Mouse (Mus musculus) kidney, embryonic 14.5 days (tissue): ENCODE data around the gene Bbs10. TPM values are rescaled to one million over a fixed set of nuclear protein-coding genes. Genes with fewer than 3 reads are reported as not detected.

Source experiments
- ATAC-seq: fragments of 200-750 bp; cut with Nextera tagmentation; 2 replicates; pipeline ENCODE4 v1.8.0; 2017; ENCODE audit warnings: moderate number of reproducible peaks, mild to moderate bottlenecking, moderate TSS enrichment, moderate library complexity; ENCODE audit not compliant: low FRiP score, low TSS enrichment
- H3K27ac ChIP-seq: fragments of 300-500 bp; sonication (generic); 2 replicates; pipeline ENCODE4 v1.5.1; 2014; ENCODE audit warnings: low read depth, mild to moderate bottlenecking, low read length, moderate library complexity, mixed read lengths
- H3K27me3 ChIP-seq: fragments of 300-500 bp; sonication (generic); 2 replicates; pipeline ENCODE4 v1.6.1; 2014; ENCODE audit warnings: mild to moderate bottlenecking, low read length; ENCODE audit not compliant: control insufficient read depth, insufficient read depth
- H3K36me3 ChIP-seq: fragments of 300-500 bp; sonication (generic); 2 replicates; pipeline ENCODE4 v1.6.1; 2014; ENCODE audit warnings: low read length, mixed read lengths; ENCODE audit not compliant: control insufficient read depth, insufficient read depth
- H3K4me1 ChIP-seq: fragments of 300-500 bp; sonication (generic); 2 replicates; pipeline ENCODE4 v1.6.1; 2014; ENCODE audit warnings: low read length, mixed read lengths; ENCODE audit not compliant: control insufficient read depth, insufficient read depth
- H3K4me2 ChIP-seq: fragments of 300-500 bp; sonication (generic); replicated peaks from 2 replicates; pipeline ENCODE4 v1.6.1; 2014; ENCODE audit warnings: low read depth, mild to moderate bottlenecking, low read length
- H3K4me3 ChIP-seq: fragments of 300-500 bp; sonication (generic); 2 replicates; pipeline ENCODE4 v1.5.1; 2014; ENCODE audit warnings: mild to moderate bottlenecking, low read length
- H3K9ac ChIP-seq: fragments of 300-500 bp; sonication (generic); 2 replicates; pipeline ENCODE4 v1.6.1; 2014; ENCODE audit warnings: low read depth, mild to moderate bottlenecking, low read length, moderate library complexity
- H3K9me3 ChIP-seq: fragments of 300-500 bp; sonication (generic); 2 replicates; pipeline ENCODE4 v1.6.1; 2016; ENCODE audit warnings: low read length; ENCODE audit not compliant: control insufficient read depth
- WGBS: fragments of 180-500 bp; shearing (Covaris S2); extraction: QIAGEN DNeasy Blood & Tissue Kit; methylation state at CpG from one replicate; pipeline ENCODE4 v1.1.7; 2014; 5-methylcytosine and 5-hydroxymethylcytosine counted together
- polyA plus RNA-seq: library from polyadenylated mRNA; unstranded; fragments of >200 nt; fragmentation: Nextera tagmentation; extraction: Ambion mirVana; gene quantifications from 2 replicates; pipeline ENCODE4 v1.2.1, GENCODE M21; 2014

Bbs10 gene
- polyA plus RNA-seq, 1 experiment from 2014 or later: 6.7 TPM

DNA sequence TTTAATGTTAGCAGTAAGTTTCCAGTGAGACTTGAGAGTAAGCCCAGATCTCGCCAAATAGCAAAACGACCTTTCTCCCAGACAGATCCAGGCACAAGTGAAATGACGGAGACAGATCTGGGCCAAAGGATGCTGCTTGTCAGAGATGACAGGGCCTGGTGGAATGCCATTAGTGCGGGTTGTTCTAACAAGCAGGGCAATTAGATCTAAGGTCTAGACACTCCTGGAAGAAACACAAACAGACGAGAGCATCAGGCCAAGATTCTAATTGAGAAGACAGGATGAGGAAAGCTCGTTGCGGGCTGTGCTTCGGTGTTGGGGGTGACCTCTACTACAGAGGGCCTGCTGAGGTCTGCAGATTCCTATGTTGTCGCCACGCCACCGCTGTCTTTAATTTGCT lies 40.8 kb downstream of the Bbs10 start:
- no peaks in the 10 kb centered on the region for H3K27me3 ChIP-seq
- H3K36me3 ChIP-seq: no peaks in the 10 kb centered on the region
- ATAC-seq: no peak
- no peak overlapping the region for H3K4me3 ChIP-seq
- no peaks in the 10 kb centered on the region; the same call in 1 of the 2 replicates for H3K4me1 ChIP-seq
- H3K9ac ChIP-seq: no peak overlapping the region
- H3K9me3 ChIP-seq: no peaks in the 10 kb centered on the region
- no peak overlapping the region for H3K4me2 ChIP-seq
- 58% methylated on average over 11 of the region's 11 CpGs for WGBS
- H3K27ac ChIP-seq: no peak overlapping the region

DNA sequence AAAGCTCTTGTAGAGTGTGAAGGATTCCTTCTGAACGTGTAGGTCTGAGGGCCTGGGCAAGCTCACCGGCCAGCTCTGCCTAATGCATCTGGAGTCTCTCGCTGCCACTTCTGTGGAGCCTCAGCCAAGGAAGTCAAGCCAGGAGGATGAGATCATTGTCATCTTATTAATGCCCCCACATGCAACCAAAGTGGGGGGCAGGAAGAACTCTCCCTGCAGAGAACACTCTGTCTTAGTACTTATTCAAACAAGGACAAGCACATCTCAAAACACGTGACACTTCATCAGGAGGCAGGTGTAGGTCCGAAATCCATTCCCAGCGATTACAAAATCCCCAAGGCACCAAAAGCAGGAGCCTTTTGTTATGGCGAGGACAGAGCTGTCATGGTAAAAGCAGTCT lies 43.3 kb downstream of the Bbs10 start:
- H3K27me3 ChIP-seq: no peaks in the 10 kb centered on the region
- no peak overlapping the region for H3K9ac ChIP-seq
- no peaks in the 10 kb centered on the region for H3K4me1 ChIP-seq
- H3K9me3 ChIP-seq: no peaks in the 10 kb centered on the region
- no peak overlapping the region for H3K27ac ChIP-seq
- H3K4me3 ChIP-seq: no peak overlapping the region
- ATAC-seq: no peak
- no peak overlapping the region for H3K4me2 ChIP-seq
- WGBS: 88% methylated on average over 7 of the region's 7 CpGs
- H3K36me3 ChIP-seq: no peaks in the 10 kb centered on the region

DNA sequence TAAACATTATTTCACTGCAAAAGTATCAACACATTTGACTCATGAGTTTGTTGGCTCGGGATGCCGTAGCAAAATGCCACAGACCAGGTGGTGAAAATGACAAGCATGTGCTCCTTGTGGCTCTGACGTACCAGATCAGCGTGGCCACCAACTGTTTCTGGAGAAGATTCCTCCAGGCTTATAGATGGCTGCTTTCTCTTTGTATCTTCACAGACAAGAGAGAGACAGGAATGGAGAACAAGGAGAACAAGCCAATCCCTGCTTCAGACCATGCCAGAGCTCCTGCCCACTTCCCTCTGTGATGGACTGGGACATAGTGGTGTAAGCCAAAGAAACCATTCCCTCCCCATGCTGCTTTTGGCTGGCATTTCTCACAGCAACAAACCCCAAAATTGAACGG lies 45.1 kb downstream of the Bbs10 start:
- ATAC-seq: no peak
- Histone ChIP-seq H3K4me2 (no peak overlapping the region), H3K4me3 (no peak overlapping the region), H3K9me3 (no peaks in the 10 kb centered on the region), H3K4me1 (no peaks in the 10 kb centered on the region), H3K36me3 (no peaks in the 10 kb centered on the region), H3K27me3 (no peaks in the 10 kb centered on the region), H3K27ac (no peak overlapping the region), H3K9ac (no peak overlapping the region)
- WGBS: 90% methylated on average over 5 of the region's 5 CpGs

DNA sequence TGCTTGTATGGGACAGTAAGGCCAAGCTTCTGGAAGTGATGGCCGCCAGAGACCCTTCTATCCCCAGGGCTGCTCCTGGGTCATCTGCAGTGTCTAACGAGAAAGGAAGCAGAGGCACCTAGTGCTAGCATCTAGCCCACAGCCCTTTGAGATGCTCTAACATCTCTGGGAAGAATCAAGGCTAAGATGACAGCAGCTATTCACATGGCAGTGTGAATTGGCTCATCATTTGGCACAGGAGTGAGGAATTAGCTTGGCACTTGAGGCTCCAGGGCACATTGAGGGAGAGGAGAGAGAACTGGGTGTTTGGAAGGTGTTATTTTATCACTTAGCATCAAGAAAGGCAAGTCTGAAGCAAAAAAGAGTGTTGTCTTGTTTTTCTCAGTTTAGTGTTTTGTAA lies 49.8 kb downstream of the Bbs10 start:
- Histone ChIP-seq H3K4me2 (no peak overlapping the region), H3K4me3 (no peak overlapping the region), H3K36me3 (no peaks in the 10 kb centered on the region), H3K27me3 (no peaks in the 10 kb centered on the region), H3K9me3 (no peaks in the 10 kb centered on the region), H3K4me1 (no peaks in the 10 kb centered on the region), H3K9ac (no peak overlapping the region), H3K27ac (no peak overlapping the region)
- no peak for ATAC-seq
- WGBS: 9% methylated on average over 2 of the region's 2 CpGs

Other genes starting within 250 kb of the Bbs10 start
- gene Osbpl8, start 133.9 kb upstream of the Bbs10 start, polyA plus RNA-seq: 5.5 and 9.6 TPM in 2 replicates
- gene Nap1l1, start 174.5 kb downstream of the Bbs10 start, polyA plus RNA-seq: 315 and 346 TPM in 2 replicates
- 42.3 and 44.6 TPM in 2 replicates for gene Phlda1, start 207.6 kb downstream of the Bbs10 start, polyA plus RNA-seq